Mouse (Mus musculus): ENCODE results near the gene Efhd1.

DNA sequence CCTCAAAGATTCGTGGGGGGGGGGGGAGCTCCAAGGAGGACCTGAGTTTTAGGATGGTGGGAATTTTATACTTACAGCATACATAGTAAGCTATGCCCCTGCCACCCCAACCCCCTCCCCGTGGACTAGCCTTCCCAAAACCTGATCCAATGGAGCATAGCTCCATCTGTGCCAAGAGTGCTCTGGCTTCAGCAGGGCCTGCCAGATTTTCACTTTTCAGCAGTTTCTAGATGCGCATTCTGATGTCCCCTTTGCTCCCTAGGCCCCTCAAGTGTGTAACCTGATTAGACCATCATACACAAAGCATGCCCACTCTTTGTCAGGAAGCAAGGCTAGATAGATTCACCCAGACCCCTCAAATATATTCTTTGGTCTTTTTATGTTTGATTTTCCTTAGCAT, 6.0 kb downstream of the Efhd1 start:
- TF ChIP-seq CTCF (conservative IDR thresholded peaks at IDR 0.05; ENCODE audit: low read length) (no peak), POU5F1 (IDR thresholded peaks at IDR 0.05; ENCODE audit: borderline replicate concordance, low read length) (no peak), NANOG (IDR thresholded peaks at IDR 0.05; ENCODE audit: borderline replicate concordance, low read length) (no peak)

Measured in E14TG2a.4 (cell line).